Mouse (Mus musculus): Measurements from ENCODE around the gene Zdhhc18.
A peak's percentile ranks its signal among the peaks of the same experiment; 100 is the strongest.

Gene Zdhhc18

GRCm38 (mm10) chr4:133600306-133600705, 49.6 kb downstream of the Zdhhc18 start:
- DNase-seq, result no peak

- peak; percentile 73 for DNase-seq
Measured at GRCm38 (mm10) chr4:133599571-133600073, 50.3 kb downstream of the Zdhhc18 start.

- no peak for DNase-seq
Measured at GRCm38 (mm10) chr4:133599116-133599515, 50.8 kb downstream of the Zdhhc18 start.

GRCm38 (mm10) chr4:133598616-133599015, 51.3 kb downstream of the Zdhhc18 start:
- DNase-seq, result no peak

- DNase-seq, result no peak
Measured at GRCm38 (mm10) chr4:133596084-133596483, 53.9 kb downstream of the Zdhhc18 start.

- no peak for DNase-seq
Measured at GRCm38 (mm10) chr4:133595538-133595937, 54.4 kb downstream of the Zdhhc18 start.

- no peak for DNase-seq
Measured at GRCm38 (mm10) chr4:133592570-133592969, 57.4 kb downstream of the Zdhhc18 start.

- peak; percentile 76 for DNase-seq
Measured at GRCm38 (mm10) chr4:133584059-133584951, 65.6 kb downstream of the Zdhhc18 start, which contains the start of gene Gpn2. Gpn2 (plus strand) TSS chr4:133584362.

GRCm38 (mm10) chr4:133583690-133584058, 66.3 kb downstream of the Zdhhc18 start:
- no peak for DNase-seq

- no peak for DNase-seq
Measured at GRCm38 (mm10) chr4:133577983-133578382, 72.0 kb downstream of the Zdhhc18 start.

- no peak for DNase-seq
Measured at GRCm38 (mm10) chr4:133574843-133575202, 75.1 kb downstream of the Zdhhc18 start.

GRCm38 (mm10) chr4:133574070-133574842, 75.7 kb downstream of the Zdhhc18 start, which contains the start of gene Gpatch3:
Gpatch3 (plus strand) TSS chr4:133574745.
- peak; percentile 91 for DNase-seq

- DNase-seq, result no peak
Measured at GRCm38 (mm10) chr4:133570066-133570466, 79.9 kb downstream of the Zdhhc18 start.

GRCm38 (mm10) chr4:133569291-133570065, 80.5 kb downstream of the Zdhhc18 start:
- no peak for DNase-seq

- no peak for DNase-seq
Measured at GRCm38 (mm10) chr4:133567251-133567650, 82.7 kb downstream of the Zdhhc18 start.

GRCm38 (mm10) chr4:133563123-133563571, 86.8 kb downstream of the Zdhhc18 start:
- peak; percentile 92 for DNase-seq

GRCm38 (mm10) chr4:133561622-133562021, 88.3 kb downstream of the Zdhhc18 start:
- no peak for DNase-seq

- no peak for DNase-seq
Measured at GRCm38 (mm10) chr4:133559846-133560245, 90.1 kb downstream of the Zdhhc18 start.

GRCm38 (mm10) chr4:133557041-133557717, 92.8 kb downstream of the Zdhhc18 start:
- no peak for DNase-seq
